Mouse (Mus musculus): ENCODE measurements around the gene Vmac. TPM values are rescaled to one million over a fixed set of nuclear protein-coding genes. Genes with fewer than 3 reads are reported as not detected.

Gene Vmac
- polyA plus RNA-seq, 1 experiment from 2014 or later = 18.2 TPM

DNA sequence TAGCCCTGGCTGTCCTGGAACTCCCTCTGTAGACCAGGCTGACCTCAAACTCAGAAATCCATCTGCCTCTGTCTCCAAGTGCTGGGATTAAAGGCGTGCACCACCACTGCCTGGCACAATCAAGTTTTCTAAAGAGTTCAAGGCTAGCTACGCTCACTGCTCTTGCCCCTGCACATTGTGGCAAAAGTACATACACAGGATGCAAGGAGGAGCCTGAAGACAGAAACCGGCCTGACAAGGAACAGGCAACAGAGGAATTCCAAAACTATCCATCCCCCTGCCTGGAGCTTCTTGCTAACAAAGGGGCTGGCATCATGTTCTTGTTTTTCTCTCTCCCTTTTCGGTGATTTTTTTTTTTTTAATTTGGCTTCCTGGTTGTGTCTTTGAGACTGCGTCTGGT lies 26.4 kb upstream of the Vmac start:
- no peaks in the 10 kb centered on the region for H3K9me3 ChIP-seq (ENCODE audit: control insufficient read depth, low read length)
- H3K4me1 ChIP-seq (replicated peaks; ENCODE audit: control insufficient read depth, insufficient read depth, low read length) = no peaks in the 10 kb centered on the region
- 36% methylated on average over 5 of the region's 5 CpGs for WGBS
- no peak for ATAC-seq (ENCODE audit: low read depth)
- H3K36me3 ChIP-seq (ENCODE audit: control insufficient read depth, insufficient read depth, low read length) = no peaks in the 10 kb centered on the region
- no peak overlapping the region for H3K27ac ChIP-seq (ENCODE audit: low read length)
- no peak overlapping the region for H3K9ac ChIP-seq (ENCODE audit: low read length)
- no peak overlapping the region for H3K4me2 ChIP-seq (ENCODE audit: low read depth, low read length)
- H3K27me3 ChIP-seq (ENCODE audit: control insufficient read depth, insufficient read depth, low read depth, low read length) = no peaks in the 10 kb centered on the region
- no peak overlapping the region for H3K4me3 ChIP-seq (ENCODE audit: low read length)

DNA sequence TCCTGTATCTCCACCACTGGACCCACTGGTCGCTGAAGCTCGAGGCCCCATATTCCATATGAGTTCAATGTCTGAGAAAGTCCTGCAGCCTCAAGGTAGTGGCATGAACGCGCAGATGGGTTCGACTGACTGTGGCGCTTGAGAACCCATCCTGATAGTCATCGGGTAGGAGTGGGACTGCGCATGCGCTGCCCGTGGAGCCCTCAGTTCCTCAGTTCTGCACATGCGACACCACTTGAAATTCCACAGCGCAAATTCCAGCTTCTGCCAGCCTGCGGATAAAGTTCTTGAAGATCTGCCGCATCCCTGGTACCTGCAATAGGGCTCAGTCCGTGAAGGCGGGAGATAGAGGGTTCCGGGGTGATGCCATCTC lies 23.0 kb upstream of the Vmac start:
- WGBS = 51% methylated on average over 17 of the region's 17 CpGs
- Histone ChIP-seq H3K9ac (ENCODE audit: low read length) (no peak overlapping the region), H3K27me3 (ENCODE audit: control insufficient read depth, insufficient read depth, low read depth, low read length) (no peaks in the 10 kb centered on the region; the same call in 1 of the 2 replicates), H3K36me3 (ENCODE audit: control insufficient read depth, insufficient read depth, low read length) (no peaks in the 10 kb centered on the region), H3K4me1 (replicated peaks; ENCODE audit: control insufficient read depth, insufficient read depth, low read length) (no peaks in the 10 kb centered on the region), H3K4me3 (ENCODE audit: low read length) (no peak overlapping the region), H3K9me3 (ENCODE audit: control insufficient read depth, low read length) (peaks cover 2% of the 10 kb centered on the region; the same call in 1 of the 2 replicates), H3K4me2 (ENCODE audit: low read depth, low read length) (no peak overlapping the region), H3K27ac (ENCODE audit: low read length) (no peak overlapping the region; the same call in 1 of the 2 replicates)
- ATAC-seq (ENCODE audit: low read depth) = 0 out of 2 replicates have a peak, but pooled peaks have one; percentile 17

DNA sequence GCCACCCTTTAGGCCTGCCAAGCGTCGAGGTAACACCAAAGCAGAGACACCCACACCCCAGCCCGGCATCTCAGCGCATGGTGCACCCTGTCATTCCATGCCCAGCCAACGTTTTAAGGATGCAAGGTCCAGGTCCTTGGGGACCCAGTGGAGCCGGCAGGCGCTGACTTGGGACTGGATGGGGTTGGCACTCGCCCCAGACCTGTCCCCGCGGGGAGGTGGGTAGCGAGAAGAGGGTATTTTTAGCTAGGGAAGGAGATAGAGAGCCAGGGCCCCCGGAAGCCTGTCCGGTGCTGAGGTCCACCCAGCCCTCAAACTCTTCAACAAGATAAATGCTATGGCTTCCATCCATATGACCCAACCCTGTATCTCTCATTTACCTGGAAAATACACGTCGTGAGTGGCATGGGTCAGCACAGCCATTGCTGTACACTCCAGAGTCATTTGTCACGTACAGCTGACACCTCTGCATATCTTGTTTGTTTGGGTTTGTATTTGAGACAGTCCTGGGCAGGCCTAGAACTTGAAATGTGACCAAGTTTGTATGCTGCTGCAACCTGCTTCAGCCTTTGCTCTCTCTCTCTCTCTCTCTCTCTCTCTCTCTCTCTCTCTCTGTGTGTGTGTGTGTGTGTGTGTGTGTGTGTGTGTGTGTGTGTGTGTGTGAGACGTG lies 22.4 kb upstream of the Vmac start:
- H3K27me3 ChIP-seq (ENCODE audit: control insufficient read depth, insufficient read depth, low read depth, low read length) = no peaks in the 10 kb centered on the region; the same call in 1 of the 2 replicates
- no peak overlapping the region for H3K4me2 ChIP-seq (ENCODE audit: low read depth, low read length)
- no peak overlapping the region for H3K9ac ChIP-seq (ENCODE audit: low read length)
- no peak overlapping the region for H3K4me3 ChIP-seq (ENCODE audit: low read length)
- H3K4me1 ChIP-seq (replicated peaks; ENCODE audit: control insufficient read depth, insufficient read depth, low read length) = no peaks in the 10 kb centered on the region
- H3K27ac ChIP-seq (ENCODE audit: low read length) = no peak overlapping the region
- 71% methylated on average over 17 of the region's 17 CpGs for WGBS
- no peaks in the 10 kb centered on the region for H3K36me3 ChIP-seq (ENCODE audit: control insufficient read depth, insufficient read depth, low read length)
- ATAC-seq (ENCODE audit: low read depth) = no peak
- peaks cover 2% of the 10 kb centered on the region; the same call in 1 of the 2 replicates for H3K9me3 ChIP-seq (ENCODE audit: control insufficient read depth, low read length)

DNA sequence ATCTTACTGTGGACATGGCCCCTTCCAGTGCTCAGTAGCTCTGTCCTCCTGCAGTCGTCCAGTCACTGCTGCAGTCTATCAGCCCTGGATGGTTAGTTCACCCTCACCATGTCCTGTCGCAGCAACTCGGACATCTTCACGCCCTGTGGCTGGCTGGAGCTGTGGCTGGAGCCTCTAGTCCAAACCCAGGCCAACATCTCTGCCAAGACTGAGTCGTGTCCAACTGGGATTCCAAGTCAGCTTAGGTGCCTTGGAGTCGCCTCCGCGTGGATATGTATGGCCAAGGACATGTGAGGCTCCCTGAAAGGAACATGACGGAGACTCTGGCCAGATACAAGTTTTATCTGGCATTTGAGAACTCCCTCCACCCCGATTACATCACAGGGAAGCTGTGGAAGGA lies 20.4 kb upstream of the Vmac start:
- no peak for ATAC-seq (ENCODE audit: low read depth)
- H3K9me3 ChIP-seq (ENCODE audit: control insufficient read depth, low read length) = peaks cover 2% of the 10 kb centered on the region; the same call in 1 of the 2 replicates
- WGBS = 71% methylated on average over 10 of the region's 10 CpGs
- H3K27ac ChIP-seq (ENCODE audit: low read length) = no peak overlapping the region
- H3K27me3 ChIP-seq (ENCODE audit: control insufficient read depth, insufficient read depth, low read depth, low read length) = no peaks in the 10 kb centered on the region; the same call in 1 of the 2 replicates
- no peak overlapping the region for H3K9ac ChIP-seq (ENCODE audit: low read length)
- no peak overlapping the region for H3K4me3 ChIP-seq (ENCODE audit: low read length)
- H3K4me1 ChIP-seq (replicated peaks; ENCODE audit: control insufficient read depth, insufficient read depth, low read length) = no peaks in the 10 kb centered on the region
- no peaks in the 10 kb centered on the region for H3K36me3 ChIP-seq (ENCODE audit: control insufficient read depth, insufficient read depth, low read length)
- no peak overlapping the region for H3K4me2 ChIP-seq (ENCODE audit: low read depth, low read length)

DNA sequence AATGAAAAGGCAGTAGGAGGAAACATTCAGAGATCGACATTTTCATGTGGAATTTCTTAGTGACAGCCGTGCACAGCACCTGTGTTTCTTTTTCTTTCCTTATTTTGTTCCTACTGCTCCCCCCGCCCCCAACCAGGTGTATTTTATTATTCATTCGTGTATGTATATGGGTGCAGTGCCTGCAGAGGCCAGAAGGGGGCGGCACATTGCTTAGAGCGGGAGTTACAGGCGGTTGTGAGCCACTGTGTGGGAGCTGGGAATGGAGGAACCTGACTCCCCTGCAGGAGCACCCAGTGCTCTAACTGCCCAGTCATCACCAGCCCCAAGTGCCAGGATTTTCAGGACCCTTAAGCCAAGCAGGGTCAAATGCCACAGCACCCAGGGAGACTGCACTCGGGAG lies 18.7 kb upstream of the Vmac start:
- H3K9me3 ChIP-seq (ENCODE audit: control insufficient read depth, low read length) = peaks cover 2% of the 10 kb centered on the region; the same call in 1 of the 2 replicates
- H3K4me3 ChIP-seq (ENCODE audit: low read length) = no peak overlapping the region
- H3K27ac ChIP-seq (ENCODE audit: low read length) = no peak overlapping the region
- H3K4me2 ChIP-seq (ENCODE audit: low read depth, low read length) = no peak overlapping the region
- H3K4me1 ChIP-seq (replicated peaks; ENCODE audit: control insufficient read depth, insufficient read depth, low read length) = no peaks in the 10 kb centered on the region
- no peak for ATAC-seq (ENCODE audit: low read depth)
- 35% methylated on average over 8 of the region's 8 CpGs for WGBS
- H3K9ac ChIP-seq (ENCODE audit: low read length) = no peak overlapping the region
- H3K27me3 ChIP-seq (ENCODE audit: control insufficient read depth, insufficient read depth, low read depth, low read length) = no peaks in the 10 kb centered on the region; the same call in 1 of the 2 replicates
- no peaks in the 10 kb centered on the region for H3K36me3 ChIP-seq (ENCODE audit: control insufficient read depth, insufficient read depth, low read length)

DNA sequence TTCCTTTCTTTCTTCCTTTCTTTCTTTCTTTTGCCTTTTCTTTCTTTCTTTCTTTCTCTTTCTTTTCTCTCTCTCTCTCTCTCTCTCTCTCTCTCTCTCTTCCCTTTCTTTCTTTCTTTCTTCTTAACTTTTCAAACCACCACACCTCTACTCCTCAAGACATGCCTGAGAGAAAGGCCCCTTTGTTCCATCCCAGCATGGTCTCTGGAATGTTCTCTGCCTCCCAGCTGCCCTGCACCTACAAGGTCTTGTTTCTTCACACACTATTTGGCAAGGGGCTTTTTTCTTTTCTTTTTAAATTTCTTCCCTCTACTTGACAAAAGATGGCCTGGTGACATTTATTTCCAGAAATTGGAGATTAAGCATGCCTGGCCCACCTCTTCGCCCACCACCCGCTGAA lies 11.8 kb upstream of the Vmac start:
- no peak for ATAC-seq (ENCODE audit: low read depth)

DNA sequence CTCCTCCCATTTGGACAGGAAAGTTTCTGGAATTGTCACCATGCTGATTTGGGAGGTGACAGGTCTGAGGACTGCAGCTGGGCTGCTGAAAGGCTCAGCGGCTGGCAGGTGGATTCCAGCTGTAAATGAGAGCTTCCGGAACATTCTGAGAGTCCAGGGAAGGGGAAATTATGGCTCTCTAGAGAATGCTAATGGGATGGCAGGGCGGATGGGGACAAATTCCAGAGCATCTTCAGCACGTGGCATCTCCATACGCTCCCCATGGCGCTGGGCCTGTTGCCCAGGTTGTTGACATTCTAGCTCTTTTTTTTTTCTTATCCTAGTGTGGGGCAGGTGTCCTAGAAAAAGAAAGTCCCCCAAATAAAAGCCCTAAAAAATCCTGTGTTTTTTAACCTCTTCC lies 11.3 kb upstream of the Vmac start:
- Histone ChIP-seq H3K36me3 (ENCODE audit: control insufficient read depth, insufficient read depth, low read length) (peaks cover 4% of the 10 kb centered on the region; the same call in 1 of the 2 replicates), H3K4me2 (ENCODE audit: low read depth, low read length) (no peak overlapping the region), H3K4me3 (ENCODE audit: low read length) (no peak overlapping the region), H3K9ac (ENCODE audit: low read length) (peak overlapping the region; percentile 28; the same call in 1 of the 2 replicates), H3K9me3 (ENCODE audit: control insufficient read depth, low read length) (peaks cover 3% of the 10 kb centered on the region), H3K27ac (ENCODE audit: low read length) (peak overlapping the region; percentile 27; the same call in 1 of the 2 replicates), H3K27me3 (ENCODE audit: control insufficient read depth, insufficient read depth, low read depth, low read length) (no peaks in the 10 kb centered on the region), H3K4me1 (replicated peaks; ENCODE audit: control insufficient read depth, insufficient read depth, low read length) (peaks cover 22% of the 10 kb centered on the region)
- WGBS = 41% methylated on average over 6 of the region's 6 CpGs
- ATAC-seq (ENCODE audit: low read depth) = no peak

More for the DNA sequence above, 11.8 kb upstream of the Vmac start:
- no peak overlapping the region for H3K4me2 ChIP-seq (ENCODE audit: low read depth, low read length)
- H3K4me1 ChIP-seq (replicated peaks; ENCODE audit: control insufficient read depth, insufficient read depth, low read length) = peaks cover 22% of the 10 kb centered on the region
- peaks cover 3% of the 10 kb centered on the region for H3K9me3 ChIP-seq (ENCODE audit: control insufficient read depth, low read length)
- H3K36me3 ChIP-seq (ENCODE audit: control insufficient read depth, insufficient read depth, low read length) = peaks cover 4% of the 10 kb centered on the region; the same call in 1 of the 2 replicates
- 72% methylated on average over 2 of the region's 2 CpGs for WGBS
- no peak overlapping the region for H3K27ac ChIP-seq (ENCODE audit: low read length)
- H3K9ac ChIP-seq (ENCODE audit: low read length) = no peak overlapping the region
- no peak overlapping the region for H3K4me3 ChIP-seq (ENCODE audit: low read length)
- H3K27me3 ChIP-seq (ENCODE audit: control insufficient read depth, insufficient read depth, low read depth, low read length) = no peaks in the 10 kb centered on the region

DNA sequence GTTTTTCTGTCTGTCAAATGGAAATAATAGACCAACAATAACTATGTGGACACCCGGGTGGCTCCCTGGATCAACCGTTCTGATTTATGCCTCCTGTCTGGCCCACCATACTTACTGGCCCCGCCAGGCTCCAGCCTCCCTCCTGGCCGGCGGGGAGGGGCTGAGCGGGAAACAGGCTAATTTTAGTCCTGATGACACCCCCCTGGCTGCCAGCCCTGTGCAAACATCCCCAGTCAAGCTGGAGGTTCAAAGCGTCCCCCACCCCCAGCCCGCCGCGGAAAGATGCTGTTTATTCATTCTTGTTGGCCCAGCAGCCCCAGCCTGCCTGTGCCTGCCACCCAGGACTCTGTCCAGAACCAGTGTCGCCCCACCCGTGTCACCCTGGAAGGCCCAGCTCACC lies 10.3 kb upstream of the Vmac start:
- WGBS = 4% methylated on average over 12 of the region's 12 CpGs
- peak overlapping the region; percentile 21; the same call in 1 of the 2 replicates for H3K27ac ChIP-seq (ENCODE audit: low read length)
- H3K4me1 ChIP-seq (replicated peaks; ENCODE audit: control insufficient read depth, insufficient read depth, low read length) = peaks cover 25% of the 10 kb centered on the region
- peaks cover 5% of the 10 kb centered on the region for H3K36me3 ChIP-seq (ENCODE audit: control insufficient read depth, insufficient read depth, low read length)
- H3K9ac ChIP-seq (ENCODE audit: low read length) = peak overlapping the region; percentile 44; the same call in 1 of the 2 replicates
- peaks cover 3% of the 10 kb centered on the region for H3K9me3 ChIP-seq (ENCODE audit: control insufficient read depth, low read length)
- no peaks in the 10 kb centered on the region for H3K27me3 ChIP-seq (ENCODE audit: control insufficient read depth, insufficient read depth, low read depth, low read length)
- no peak overlapping the region for H3K4me3 ChIP-seq (ENCODE audit: low read length)
- ATAC-seq (ENCODE audit: low read depth) = peak; percentile 76
- H3K4me2 ChIP-seq (ENCODE audit: low read depth, low read length) = peak overlapping the region; percentile 23

DNA sequence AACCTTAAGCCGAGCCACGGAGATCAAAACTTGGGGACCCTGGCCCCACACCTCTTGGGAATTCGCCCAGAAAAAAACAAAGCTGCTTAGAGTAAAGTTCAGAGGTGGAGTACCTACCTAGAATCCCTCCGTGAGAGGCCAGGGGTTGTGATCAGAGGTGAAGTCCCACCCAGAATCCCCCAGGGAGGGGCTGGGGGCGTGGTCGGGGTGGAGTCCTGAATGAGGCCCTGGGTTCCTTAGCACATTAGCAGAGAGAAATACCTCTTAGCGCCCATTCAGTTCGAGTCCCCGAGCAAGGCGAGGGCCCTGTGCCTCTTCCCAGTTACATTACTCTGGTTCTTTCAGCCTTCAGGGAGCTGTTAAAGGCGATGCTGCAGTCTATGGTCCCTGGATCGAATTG lies 9.8 kb upstream of the Vmac start:
- peak; percentile 19 for ATAC-seq (ENCODE audit: low read depth)
- peaks cover 8% of the 10 kb centered on the region for H3K36me3 ChIP-seq (ENCODE audit: control insufficient read depth, insufficient read depth, low read length)
- H3K9me3 ChIP-seq (ENCODE audit: control insufficient read depth, low read length) = peaks cover 3% of the 10 kb centered on the region
- H3K4me1 ChIP-seq (replicated peaks; ENCODE audit: control insufficient read depth, insufficient read depth, low read length) = peaks cover 26% of the 10 kb centered on the region
- no peaks in the 10 kb centered on the region for H3K27me3 ChIP-seq (ENCODE audit: control insufficient read depth, insufficient read depth, low read depth, low read length)
- peak overlapping the region; percentile 23 for H3K4me2 ChIP-seq (ENCODE audit: low read depth, low read length)
- peak overlapping the region; percentile 40; the same call in 1 of the 2 replicates for H3K9ac ChIP-seq (ENCODE audit: low read length)
- H3K27ac ChIP-seq (ENCODE audit: low read length) = 0 out of 2 replicates have a peak overlapping the region, but pooled peaks have one; percentile 46
- no peak overlapping the region for H3K4me3 ChIP-seq (ENCODE audit: low read length)
- 9% methylated on average over 12 of the region's 12 CpGs for WGBS
